Mouse (Mus musculus): ENCODE measurements around the gene Il2ra. TPM values are rescaled to one million over a fixed set of nuclear protein-coding genes. Genes with fewer than 3 reads are reported as not detected.

Il2ra gene
- total RNA-seq, 2 experiments from 2014 or later, result 0.17 TPM; not detected in 1

- ATAC-seq (replicated peaks; ENCODE audit: low FRiP score, low TSS enrichment, poor library complexity, severe bottlenecking), result no peak
Observed at GRCm38 (mm10) chr2:11651476-11651875, 8.9 kb downstream of the Il2ra start.

- ATAC-seq (replicated peaks; ENCODE audit: low FRiP score, low TSS enrichment, poor library complexity, severe bottlenecking), result no peak
Observed at GRCm38 (mm10) chr2:11652196-11652595, 9.6 kb downstream of the Il2ra start.

- 0 out of 2 replicates have a peak, but pooled peaks have one; percentile 13 for ATAC-seq (replicated peaks; ENCODE audit: low FRiP score, low TSS enrichment, poor library complexity, severe bottlenecking)
Observed at GRCm38 (mm10) chr2:11652780-11653179, 10.2 kb downstream of the Il2ra start.

- 0 out of 2 replicates have a peak, but pooled peaks have one; percentile 42 for ATAC-seq (replicated peaks; ENCODE audit: low FRiP score, low TSS enrichment, poor library complexity, severe bottlenecking)
Observed at GRCm38 (mm10) chr2:11653330-11653729, 10.7 kb downstream of the Il2ra start.

GRCm38 (mm10) chr2:11653780-11654179 lies 11.2 kb downstream of the Il2ra start:
- ATAC-seq (replicated peaks; ENCODE audit: low FRiP score, low TSS enrichment, poor library complexity, severe bottlenecking), result no peak

GRCm38 (mm10) chr2:11654990-11655931 lies 12.7 kb downstream of the Il2ra start:
- no peak for ATAC-seq (replicated peaks; ENCODE audit: low FRiP score, low TSS enrichment, poor library complexity, severe bottlenecking)

- no peak for ATAC-seq (replicated peaks; ENCODE audit: low FRiP score, low TSS enrichment, poor library complexity, severe bottlenecking)
Observed at GRCm38 (mm10) chr2:11657581-11657980, 15.0 kb downstream of the Il2ra start.

- ATAC-seq (replicated peaks; ENCODE audit: low FRiP score, low TSS enrichment, poor library complexity, severe bottlenecking), result no peak
Observed at GRCm38 (mm10) chr2:11659263-11659662, 16.7 kb downstream of the Il2ra start.

GRCm38 (mm10) chr2:11662143-11662906 lies 19.7 kb downstream of the Il2ra start:
- ATAC-seq (replicated peaks; ENCODE audit: low FRiP score, low TSS enrichment, poor library complexity, severe bottlenecking), result no peak

- ATAC-seq (replicated peaks; ENCODE audit: low FRiP score, low TSS enrichment, poor library complexity, severe bottlenecking), result no peak
Observed at GRCm38 (mm10) chr2:11662907-11663230, 20.3 kb downstream of the Il2ra start.

- peak; percentile 99 for ATAC-seq (replicated peaks; ENCODE audit: low FRiP score, low TSS enrichment, poor library complexity, severe bottlenecking)
Observed at GRCm38 (mm10) chr2:11663961-11664360, 21.4 kb downstream of the Il2ra start.

GRCm38 (mm10) chr2:11664367-11664766 lies 21.8 kb downstream of the Il2ra start:
- ATAC-seq (replicated peaks; ENCODE audit: low FRiP score, low TSS enrichment, poor library complexity, severe bottlenecking), result peak; percentile 86

GRCm38 (mm10) chr2:11664806-11665205 lies 22.2 kb downstream of the Il2ra start:
- no peak for ATAC-seq (replicated peaks; ENCODE audit: low FRiP score, low TSS enrichment, poor library complexity, severe bottlenecking)

- no peak for ATAC-seq (replicated peaks; ENCODE audit: low FRiP score, low TSS enrichment, poor library complexity, severe bottlenecking)
Observed at GRCm38 (mm10) chr2:11665326-11665725, 22.7 kb downstream of the Il2ra start.

- peak; percentile 78 for ATAC-seq (replicated peaks; ENCODE audit: low FRiP score, low TSS enrichment, poor library complexity, severe bottlenecking)
Observed at GRCm38 (mm10) chr2:11672144-11672543, 29.5 kb downstream of the Il2ra start.

- no peak for ATAC-seq (replicated peaks; ENCODE audit: low FRiP score, low TSS enrichment, poor library complexity, severe bottlenecking)
Observed at GRCm38 (mm10) chr2:11679626-11680025, 37.0 kb downstream of the Il2ra start.

- ATAC-seq (replicated peaks; ENCODE audit: low FRiP score, low TSS enrichment, poor library complexity, severe bottlenecking), result no peak
Observed at GRCm38 (mm10) chr2:11682712-11683111, 40.1 kb downstream of the Il2ra start.

- no peak for ATAC-seq (replicated peaks; ENCODE audit: low FRiP score, low TSS enrichment, poor library complexity, severe bottlenecking)
Observed at GRCm38 (mm10) chr2:11686512-11686911, 43.9 kb downstream of the Il2ra start.

GRCm38 (mm10) chr2:11687436-11687835 lies 44.8 kb downstream of the Il2ra start:
- ATAC-seq (replicated peaks; ENCODE audit: low FRiP score, low TSS enrichment, poor library complexity, severe bottlenecking), result peak; percentile 59; the same call in 1 of the 2 replicates

GRCm38 (mm10) chr2:11690201-11690890 lies 47.7 kb downstream of the Il2ra start:
- no peak for ATAC-seq (replicated peaks; ENCODE audit: low FRiP score, low TSS enrichment, poor library complexity, severe bottlenecking)
